Mouse (Mus musculus) ZHBTc4 (cell line): ENCODE results near the gene Ttyh3.

ENCODE experiments used
- DNase-seq: peaks from one replicate; pipeline ENCODE4 v3.0.0-alpha.2; 2011; ENCODE audit warnings: low read depth, low spot score

Ttyh3 gene

DNA sequence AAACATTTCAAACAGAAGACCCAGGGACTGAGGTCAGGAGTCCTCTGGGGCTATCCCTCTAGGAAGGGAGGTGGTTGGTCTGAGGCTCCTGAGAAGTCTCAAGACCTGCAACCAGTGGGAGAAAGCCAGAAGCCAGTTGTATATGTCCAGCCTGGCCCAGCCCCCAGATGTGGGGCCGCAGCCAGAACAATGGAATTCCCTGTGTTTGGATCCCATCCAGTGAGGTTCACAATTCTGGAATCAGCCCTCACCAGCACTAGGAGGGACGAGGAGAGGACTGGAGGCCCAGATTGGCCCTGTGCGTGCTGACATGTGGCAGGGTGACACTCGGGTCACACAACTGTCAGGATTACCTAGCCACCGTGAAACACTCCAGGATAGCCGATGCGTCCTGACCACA is 3.8 kb upstream of the Ttyh3 start:
- no peak for DNase-seq

DNA sequence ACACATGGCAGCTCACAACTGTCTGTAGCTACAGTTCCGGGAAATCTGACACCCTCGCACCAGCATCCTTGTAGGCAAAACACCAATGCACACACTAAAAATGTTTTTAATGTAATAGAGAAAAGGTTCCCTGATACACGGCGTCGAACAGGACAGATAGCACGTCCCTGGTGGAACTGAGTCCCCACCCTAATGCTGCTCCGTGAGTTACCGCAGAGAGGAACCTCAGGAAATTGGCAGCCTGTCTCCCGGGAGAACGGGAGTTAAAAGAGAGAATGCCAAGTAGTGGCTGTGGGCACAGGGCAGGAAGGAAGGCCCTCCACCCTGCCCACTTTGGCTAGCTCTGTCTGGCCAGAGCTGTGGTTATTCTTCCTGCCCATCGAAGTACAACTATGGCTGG is 2.4 kb upstream of the Ttyh3 start:
- no peak for DNase-seq

DNA sequence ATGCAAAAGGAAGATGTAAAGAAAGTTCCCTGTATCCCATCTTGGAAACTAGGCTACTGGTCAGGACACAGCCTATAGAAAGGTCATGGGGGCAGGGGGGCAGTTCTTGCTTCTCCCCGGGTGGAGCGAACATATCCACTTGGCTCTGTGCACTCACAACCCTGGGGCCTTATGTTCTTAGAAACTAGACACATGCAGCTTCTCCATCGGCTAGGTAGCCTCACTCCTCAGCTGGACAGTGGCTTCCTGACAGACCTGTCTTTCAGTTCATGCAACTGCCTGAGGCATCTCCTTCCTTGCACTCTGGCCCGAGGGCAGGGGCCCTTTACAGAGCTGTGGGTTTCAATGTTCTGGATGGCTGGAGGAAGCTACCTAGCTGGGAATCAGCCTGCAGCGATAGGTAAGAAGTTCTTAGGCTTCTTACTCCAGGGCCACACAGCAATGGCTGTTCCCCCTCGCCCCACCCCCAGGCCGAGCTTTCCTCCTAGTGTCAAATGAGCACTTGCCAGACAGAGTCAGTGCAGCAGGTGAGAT is 1.1 kb upstream of the Ttyh3 start:
- no peak for DNase-seq

DNA sequence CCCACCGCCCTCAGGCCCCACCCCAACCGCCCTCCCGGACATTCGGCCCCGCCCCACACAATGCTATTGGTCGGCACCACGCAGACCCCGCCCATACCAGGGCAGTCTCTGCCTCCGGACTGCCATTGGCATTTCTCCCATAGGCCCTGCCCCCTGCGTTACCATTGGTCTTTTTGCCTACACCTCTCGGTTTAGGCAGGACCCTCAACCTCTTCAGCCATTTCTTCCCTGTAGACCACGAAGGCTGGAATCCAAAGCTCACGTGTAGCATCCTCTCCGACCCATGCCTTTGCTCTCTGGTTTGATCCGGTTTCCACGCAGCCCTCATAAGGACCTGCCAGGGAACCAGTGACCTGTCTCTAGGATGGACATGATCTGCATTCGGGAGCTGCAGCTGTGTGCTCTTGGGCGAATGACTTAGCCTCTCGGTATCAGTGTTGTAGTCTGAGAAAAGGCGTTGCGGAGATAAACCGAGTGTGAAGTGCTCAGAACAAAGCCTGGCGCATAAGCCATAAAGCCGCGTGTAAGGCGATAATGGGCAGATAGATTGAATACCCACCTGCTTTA is 353 bp upstream of the Ttyh3 start:
- peak; percentile 99 for DNase-seq

DNA sequence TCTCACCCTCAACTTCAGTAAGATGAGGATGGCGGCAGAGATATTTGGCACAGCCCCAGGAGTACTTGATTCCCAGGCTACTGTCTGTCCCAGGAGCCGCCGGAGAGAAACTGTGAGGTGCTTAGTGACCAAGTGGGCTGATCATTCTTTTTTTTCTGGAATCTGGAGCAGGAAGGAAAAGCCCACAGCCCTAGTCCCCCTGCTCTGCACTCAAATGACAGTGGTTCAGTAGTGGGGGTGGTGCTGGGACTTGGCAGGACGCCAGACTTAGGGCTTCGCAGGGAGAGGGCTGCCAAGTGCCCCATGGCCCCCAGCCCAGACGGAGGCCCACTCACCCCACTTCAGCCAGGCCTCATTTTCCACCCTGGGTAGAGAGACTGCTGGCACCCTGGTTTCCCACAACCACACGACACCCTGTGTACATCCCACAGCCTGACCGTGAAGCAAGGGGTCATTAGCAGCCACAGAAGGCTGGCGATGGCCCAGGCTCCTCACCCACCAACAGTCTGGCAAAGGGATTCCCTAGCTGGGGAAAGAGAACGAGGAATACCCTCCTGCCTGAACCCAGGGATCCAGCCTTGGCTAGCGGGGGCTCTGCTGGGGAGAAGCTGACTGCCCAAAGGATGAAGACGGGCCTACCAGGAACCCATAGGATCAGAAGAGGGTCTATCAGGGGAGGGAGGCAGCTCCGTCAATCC is 861 bp downstream of the Ttyh3 start:
- no peak for DNase-seq

DNA sequence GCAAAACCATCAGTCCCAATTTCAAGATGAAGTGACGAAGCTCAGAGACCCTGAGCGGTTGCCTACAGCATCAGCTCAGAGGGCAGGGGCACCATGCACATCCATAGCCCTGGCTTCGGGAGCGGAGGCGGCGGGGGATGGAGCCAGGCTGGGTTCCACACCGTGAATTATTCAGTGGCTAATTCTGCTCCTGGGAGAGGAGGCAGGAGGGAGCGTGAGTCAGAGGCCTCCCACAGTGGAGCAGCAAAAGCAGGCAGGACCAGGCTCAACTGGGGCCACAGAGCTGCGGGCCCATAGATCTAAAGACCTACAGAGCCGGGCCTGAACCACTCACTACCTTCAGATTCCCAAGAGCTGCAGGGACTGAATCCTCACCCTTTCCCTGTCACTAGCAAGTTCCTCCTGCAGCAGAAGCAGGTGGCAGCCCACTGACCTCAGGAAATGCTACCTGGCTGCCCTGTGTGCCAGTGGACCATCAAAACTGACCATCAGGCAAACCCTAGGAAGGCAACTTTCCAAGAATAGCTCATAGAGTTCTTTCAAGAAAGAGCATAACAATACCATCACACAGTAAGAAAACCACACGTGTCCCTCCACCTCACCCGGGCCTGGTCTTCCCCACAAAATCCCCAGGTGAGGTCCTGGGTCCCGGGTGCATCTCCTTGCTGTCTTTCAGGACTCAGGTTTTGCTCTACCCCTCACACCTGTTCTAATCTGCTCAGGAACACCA is 1.6 kb downstream of the Ttyh3 start:
- DNase-seq = no peak

DNA sequence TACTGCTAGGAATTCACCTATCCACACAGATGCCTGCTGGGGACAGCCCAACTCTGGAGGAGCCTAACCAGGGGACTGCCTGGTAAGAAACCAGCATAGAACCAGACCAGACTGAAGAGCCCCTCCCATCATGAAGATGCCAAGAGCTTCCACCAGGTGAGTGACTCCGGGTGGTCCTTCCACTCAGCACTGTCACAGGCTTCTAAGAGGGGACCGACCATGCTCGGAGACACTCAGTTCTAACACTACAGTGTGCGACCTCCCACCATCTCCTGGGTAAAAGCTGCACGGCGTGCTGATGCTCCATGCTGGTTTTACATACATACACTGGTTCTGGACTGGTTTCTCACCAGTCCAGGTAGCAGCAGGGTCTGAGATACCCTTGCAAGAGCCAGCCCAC is 2.7 kb downstream of the Ttyh3 start:
- DNase-seq = no peak

DNA sequence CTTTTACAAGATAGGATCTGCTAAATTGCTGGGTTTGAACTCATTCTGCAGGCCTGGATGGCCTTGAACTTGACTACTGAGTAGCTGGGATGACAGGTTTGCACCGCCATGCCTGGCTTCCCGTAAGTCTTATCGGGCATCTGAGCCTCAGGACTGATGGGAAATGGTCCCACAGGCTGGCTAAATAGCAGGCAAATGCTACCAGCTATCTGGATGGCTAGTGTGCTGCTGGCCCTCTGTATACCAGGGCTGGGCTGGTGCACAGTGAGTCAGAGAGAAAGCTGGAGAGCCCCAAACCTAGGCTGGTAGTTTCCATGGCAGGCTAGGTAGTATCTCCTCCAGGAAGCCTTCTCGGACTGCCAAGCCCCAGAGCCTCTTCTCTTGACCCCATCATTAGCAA is 3.4 kb downstream of the Ttyh3 start:
- no peak for DNase-seq

DNA sequence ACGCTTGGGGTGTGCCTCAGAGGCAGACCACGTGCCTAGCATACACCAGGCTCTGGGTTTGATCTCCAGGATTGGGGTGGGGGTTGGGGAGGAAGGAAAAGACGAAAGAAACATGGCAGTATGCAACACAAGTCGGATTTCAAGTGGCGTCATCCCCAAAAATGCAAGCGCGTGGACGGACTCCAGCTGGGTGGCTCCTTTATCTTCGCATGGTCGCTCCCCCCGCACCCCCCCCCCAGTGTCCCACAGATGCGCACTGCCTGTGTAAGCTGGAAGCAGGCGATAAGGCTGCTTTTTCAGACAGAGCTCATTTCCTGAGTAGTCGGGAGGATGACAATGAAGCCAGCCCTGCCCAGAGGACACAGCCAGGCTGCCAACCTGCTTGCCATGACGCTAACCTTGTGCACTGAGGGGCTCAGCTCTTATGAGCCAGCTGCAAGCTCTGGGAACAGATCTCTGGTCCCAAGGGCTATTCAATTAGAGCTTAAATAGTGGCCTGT is 4.1 kb downstream of the Ttyh3 start:
- DNase-seq = no peak

DNA sequence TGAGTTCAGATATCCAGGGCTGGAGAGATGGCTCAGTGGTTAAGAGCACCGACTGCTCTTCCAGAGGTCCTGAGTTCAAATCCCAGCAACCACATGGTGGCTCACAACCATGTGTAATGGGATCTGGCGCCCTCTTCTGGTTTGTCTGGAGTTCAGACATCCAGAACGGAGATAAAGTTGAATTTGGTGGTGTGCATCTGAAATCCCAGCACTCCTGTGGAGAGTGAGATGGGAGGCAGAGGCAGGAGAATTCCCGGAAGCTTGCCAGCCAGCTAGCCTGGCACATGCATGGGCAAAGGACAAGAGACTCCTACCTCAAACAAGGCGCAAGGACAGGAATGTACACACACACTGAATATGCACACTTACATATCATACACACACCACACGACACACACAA is 4.6 kb downstream of the Ttyh3 start:
- DNase-seq = no peak

DNA sequence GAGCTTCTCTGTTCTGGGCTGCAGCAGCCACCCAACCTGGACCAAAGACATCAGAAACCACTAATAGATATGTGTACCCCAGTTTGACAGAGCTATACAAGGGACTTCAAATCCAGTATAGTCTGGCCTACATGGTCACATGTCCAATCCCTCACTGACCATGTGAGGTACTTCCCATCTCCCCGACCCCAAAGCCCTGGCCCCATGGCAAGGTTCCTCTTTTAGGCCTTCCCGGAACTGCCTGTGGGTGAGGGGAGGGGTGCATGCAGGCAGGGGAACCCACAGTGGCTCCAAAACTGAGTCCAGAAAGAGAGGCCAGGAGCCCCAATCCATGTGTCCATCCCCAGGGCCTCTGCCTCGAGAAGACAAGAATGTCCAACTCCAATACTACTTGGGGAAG is 6.8 kb downstream of the Ttyh3 start:
- no peak for DNase-seq

DNA sequence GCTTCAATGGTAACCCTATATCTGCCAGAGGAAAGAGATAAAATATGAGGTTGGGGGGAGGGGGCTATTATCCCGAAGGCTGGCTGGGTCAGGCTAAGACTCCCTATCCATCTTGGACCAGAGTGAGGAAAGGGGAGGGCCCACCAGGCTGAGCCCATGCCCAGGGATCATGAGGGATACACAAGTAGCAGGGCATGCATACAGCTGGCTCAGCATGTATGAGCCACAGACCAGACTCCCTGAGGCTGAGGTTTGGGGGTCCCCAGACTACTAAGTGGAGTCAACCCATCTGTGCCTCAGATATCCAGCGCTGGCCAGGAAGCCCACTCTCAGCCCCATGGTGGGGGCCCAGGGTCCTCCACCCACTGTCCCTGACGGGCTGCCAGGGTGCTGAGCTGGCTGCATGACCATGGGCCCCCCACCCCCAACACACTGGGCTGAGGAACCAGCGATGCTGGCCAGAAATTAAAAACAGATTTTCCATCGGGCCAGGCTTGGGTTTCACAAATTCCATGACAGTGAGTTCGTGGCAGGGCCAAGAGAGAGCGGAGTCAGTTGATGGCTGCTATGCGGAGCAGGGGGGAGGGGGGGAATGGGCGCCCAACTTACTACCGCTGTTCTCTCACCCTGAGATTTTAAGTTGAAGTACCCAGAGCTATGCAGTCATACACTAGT is 7.4 kb downstream of the Ttyh3 start:
- no peak for DNase-seq

DNA sequence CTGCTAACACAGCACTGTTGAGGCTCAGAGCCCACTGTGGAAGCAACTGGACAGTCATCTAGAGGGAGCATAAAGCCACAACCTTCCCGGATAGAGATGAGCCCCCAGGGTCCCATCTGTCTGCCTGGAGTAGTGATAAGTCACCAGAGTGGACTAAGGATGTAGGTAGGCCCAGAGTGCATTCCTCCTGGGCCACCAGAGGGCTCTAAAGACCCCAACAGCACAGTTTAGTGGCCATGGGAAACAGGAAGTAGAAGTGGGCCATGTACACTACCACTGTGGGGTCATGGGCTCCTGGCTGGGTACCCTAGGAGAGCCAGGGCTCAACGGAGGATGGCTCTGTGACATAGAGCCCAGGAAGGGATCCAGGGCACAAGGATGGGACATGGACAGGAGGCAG is 8.0 kb downstream of the Ttyh3 start:
- DNase-seq = no peak

DNA sequence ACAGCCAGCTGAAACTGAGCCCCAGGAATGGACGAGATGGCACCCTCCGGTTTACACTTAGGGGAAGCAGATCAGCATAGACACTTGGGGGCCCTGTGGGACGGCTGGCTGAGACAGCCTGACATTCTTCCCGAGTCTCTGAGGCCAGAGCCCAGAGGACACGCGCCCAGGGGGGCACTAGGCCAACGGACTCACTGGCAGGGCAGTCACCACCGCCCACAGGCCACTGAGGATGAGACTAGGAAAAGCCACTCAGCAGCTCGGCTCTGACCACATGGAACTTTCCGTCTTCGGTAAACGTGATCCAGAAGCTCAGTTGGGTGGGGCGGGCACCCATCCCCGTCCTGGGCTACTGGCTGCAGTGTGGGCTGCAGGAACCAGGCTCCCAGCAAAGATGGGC is 9.0 kb downstream of the Ttyh3 start:
- DNase-seq = no peak

DNA sequence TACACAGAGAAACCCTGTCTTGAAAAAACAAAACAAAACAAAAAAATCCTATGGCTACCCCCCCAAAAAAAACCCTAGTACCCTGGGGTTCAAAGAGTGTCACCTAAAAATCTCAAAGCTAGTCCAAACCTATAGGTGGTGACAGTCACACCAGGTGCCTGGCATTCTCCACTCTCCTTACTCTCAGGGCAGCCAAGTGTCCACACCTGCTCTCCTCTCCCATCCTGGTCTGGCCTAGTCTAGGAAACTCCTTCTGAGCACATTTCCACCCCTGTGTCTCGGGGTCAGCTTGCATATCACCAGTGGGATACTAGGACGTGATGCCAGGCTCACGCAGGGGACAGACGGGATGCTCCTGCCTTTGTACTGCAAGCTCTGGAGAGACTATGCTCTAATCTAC is 9.5 kb downstream of the Ttyh3 start:
- DNase-seq = no peak

DNA sequence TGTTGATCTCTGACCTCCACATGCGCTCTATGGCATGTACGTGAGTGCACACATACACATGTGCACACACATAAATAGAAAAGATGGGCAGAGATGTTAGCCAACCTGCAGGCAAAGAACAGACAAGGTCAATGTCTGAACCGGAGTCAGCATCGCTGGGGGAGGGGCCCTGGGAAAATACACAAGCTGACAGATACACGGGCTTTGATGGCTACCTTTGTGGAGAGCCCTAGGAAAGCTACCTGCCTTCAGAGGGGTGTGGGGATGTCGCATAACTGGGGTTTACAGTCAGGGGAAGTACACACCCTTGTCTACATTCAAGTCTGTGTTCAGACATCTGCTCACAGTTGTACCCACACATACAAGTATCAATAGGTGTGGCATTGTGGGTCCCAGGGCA is 10.3 kb downstream of the Ttyh3 start:
- no peak for DNase-seq

DNA sequence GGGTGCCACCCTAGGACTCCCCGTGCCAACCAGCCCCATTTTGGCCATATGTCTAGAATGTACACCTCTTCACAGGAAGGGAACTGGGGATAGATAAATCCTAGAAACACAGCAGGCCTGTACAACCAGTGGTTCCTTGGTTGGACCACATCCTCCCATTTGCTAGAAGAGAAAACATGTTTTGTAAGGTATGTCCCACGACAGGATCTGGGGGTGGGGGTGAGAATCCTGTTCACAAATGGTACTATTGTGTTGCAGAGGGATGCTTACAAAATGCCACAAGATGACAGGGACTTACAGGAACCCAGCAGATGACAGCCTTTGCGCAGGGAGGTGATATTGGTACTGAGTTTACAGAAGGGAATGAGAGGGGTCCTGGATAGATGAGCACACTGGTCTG is 10.8 kb downstream of the Ttyh3 start:
- DNase-seq = no peak

DNA sequence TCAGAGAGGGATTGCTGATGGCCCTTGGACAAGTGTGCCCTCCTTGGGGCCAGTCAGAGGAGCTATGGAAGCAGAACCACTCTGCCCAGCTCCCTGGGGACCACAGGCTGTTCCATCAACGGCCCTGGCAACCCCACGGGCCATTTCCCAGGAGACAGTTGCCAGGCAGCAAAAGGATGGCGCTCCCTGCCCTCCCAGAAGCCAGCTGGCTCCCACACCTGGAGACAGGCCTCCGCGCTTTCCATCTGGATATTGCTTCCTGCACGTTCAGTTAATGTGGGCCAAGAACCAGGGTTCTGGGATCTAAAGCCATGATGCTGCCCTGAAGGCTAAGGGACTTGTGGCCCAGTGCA is 11.8 kb downstream of the Ttyh3 start:
- no peak for DNase-seq

DNA sequence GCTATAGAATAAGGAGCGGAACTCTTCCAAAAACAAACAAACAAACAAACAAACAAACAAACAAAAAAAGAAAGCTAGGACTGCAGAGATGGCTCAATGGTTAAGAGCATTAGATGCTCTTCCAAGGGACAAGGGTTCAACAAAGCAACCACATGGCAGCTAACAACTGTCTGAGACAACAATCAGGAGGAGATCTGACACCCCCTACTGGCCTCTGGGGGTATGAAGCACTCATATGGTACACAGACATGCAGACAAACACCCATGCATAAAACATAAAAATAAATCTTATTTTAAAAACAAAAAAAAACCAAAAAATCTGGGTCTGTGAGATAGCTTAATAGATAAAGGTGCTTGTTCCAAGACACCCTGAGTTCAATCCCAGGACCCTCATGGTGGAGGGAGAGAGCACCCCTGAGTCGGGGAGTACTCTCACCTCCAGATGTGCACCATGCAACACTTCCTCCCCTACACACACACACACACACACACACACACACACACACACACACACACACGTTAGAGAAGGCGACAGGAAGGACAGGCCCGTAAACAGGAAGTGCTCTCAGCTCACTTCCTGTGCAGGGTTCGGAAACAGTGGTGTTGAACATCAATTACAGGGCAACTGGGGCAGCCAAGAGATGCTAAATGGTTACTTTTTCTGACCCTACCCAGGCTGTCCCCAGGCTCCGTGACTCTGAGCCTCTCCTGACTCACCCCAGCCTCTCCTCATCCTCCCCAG is 12.3 kb downstream of the Ttyh3 start:
- peak; percentile 53 for DNase-seq

DNA sequence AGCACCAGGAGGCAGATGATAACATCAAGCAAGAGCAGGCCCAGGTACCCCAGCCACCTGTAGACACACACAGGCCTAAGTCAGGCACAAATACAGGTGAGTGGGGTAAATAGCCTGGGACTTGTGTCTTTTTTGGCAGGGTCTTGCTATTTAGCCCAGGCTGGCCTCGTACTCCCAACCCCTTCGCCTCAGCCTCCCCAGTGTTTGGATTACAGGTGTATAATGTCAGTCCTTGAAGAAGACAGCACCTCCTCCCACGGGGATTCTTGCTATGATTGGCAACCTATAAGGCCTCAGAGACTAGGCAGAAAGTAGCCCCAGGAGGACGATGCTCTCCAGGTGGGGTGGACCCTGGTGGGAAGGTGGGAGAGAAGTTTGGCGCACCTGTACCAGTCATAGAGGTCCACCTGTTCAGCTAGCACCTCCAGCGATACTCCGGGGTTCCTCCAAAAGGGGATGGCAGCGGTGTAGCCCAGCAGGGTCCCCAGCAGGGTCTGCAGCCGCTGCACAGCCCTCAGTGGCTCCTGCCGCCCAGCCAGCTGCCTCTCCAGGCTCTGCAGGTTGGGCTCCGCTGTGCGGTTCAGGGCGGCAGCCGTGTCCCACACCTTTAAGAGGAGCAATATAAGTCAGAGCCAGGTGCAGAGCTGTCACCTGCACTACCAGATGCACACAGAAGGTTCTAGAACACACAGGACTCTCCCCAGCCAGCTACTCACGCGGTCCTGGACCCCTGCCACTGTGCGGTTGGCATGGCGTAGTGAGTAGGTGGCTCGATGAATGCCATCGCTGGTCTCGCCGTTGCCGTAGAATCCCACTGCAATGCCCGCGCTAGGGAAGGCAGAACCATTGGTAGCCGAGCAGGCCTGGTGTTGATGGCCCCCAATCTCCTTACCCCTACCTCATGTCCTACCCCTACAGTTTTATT is 13.8 kb downstream of the Ttyh3 start:
- DNase-seq = no peak

DNA sequence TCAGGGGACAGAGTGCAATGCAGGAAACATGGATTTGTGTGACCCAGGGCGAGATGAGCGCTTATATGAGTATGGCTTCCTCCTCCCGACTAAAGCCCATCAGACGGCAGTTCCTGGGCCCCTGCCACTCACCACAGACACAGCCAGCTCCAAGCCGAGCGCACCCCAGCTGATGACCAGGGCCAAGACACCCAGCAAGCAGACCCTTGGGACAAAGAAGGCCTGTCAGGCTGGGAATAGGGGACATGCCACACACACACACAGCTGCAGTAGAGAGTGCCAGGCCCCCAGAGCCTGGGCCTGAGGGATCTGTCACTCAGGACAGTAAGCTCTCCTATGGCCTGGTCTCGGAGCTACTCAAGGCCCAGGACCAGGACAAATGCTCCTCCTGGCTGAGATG is 15.4 kb downstream of the Ttyh3 start:
- no peak for DNase-seq
